Mouse (Mus musculus): ENCODE measurements around the gene Gnai3. TPM values are rescaled to one million over a fixed set of nuclear protein-coding genes. Genes with fewer than 3 reads are reported as not detected.

Gnai3 gene
- total and polyA plus RNA-seq, 3 experiments = 54.1 to 145 (median 78.7) TPM

DNA sequence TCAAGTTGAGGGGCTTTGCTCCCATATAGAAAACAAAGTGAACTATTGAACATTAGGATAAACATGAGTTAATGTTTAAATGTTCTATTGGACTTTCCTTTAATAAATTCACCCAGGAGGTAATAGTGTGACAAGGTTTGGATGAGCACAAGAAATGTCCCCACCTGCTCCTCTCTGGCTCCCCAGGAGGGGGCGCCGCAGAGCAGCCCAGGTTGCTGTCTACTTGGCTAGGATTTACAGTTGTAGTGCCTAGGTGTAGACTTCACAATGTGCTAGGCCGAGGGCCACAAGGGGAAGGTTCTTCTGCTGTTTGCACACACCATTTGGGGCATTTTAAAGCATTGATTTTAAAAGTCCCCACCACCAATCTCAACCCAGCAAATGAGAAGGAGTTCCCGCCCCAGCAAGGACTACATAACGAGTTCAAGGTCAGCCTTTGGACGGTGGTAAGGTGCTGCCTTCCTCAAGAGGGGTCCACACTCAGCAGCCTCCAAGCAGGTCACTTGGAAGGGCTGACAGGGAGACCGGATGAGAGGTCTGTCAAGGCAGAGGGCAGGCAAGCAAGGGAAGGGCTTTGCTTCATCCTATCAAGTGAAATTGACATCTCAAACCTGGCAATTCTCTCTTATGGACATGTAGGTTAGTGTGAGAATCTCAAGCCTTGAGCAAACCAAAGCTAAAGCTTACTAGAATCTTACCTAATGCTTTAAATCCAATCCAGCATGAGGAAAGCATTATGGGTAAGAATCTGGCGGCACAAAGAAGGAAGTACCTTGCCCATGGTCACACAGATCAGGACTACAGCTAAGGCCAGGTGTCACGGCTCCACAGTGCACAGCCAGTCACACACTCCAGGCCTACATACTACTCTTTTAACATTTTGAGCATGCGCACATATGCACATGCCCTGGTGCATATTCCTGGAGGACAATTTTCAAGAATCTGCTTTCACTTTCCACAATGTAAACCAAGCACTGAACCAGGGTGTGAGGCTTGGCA lies 75.4 kb downstream of the Gnai3 start:
- H3K79me2 ChIP-seq (replicated peaks; ENCODE audit: control insufficient read depth, extremely low read depth, insufficient read depth, poor library complexity, severe bottlenecking) = no peaks in the 10 kb centered on the region
- H3K4me3 ChIP-seq (replicated peaks in 1 of 3; ENCODE audit: low read depth in 2 of 3, low read length in 2 of 3, poor library complexity in 1 of 3) = no peak overlapping the region
- dilution Hi-C loops (cut with MboI; ENCODE audit: extremely low pct_ligation_motif_present, extremely low pct_unique_long_range_greater_than_20kb, low sequenced_read_pairs) (no loop called here), in situ Hi-C loops (cut with MboI; ENCODE audit: low pct_ligation_motif_present, low pct_unique_long_range_greater_than_20kb, low sequenced_read_pairs) (no loop called here)
- H3K27me3 ChIP-seq (replicated peaks) = no peaks in the 10 kb centered on the region
- no peak overlapping the region for H3K4me2 ChIP-seq (ENCODE audit: insufficient read depth, low read depth, poor library complexity, severe bottlenecking)
- TF ChIP-seq CTCF (conservative IDR thresholded peaks at IDR 0.05 in 1 of 2, IDR thresholded peaks at IDR 0.05 in 1 of 2; ENCODE audit: low read depth in 2 of 2, low read length in 2 of 2) = peak; percentile 92 to 95
- no peak for TF ChIP-seq GABPA (IDR thresholded peaks at IDR 0.05; ENCODE audit: insufficient replicate concordance, low read depth, low read length)
- no peak for TF ChIP-seq TBP (conservative IDR thresholded peaks at IDR 0.05; ENCODE audit: low read depth, low read length)
- TF ChIP-seq USF2 (conservative IDR thresholded peaks at IDR 0.05; ENCODE audit: low read depth, low read length) = no peak
- TF ChIP-seq MXI1 (IDR thresholded peaks at IDR 0.05; ENCODE audit: low read depth, low read length) = no peak
- no peak for TF ChIP-seq POLR2A (IDR thresholded peaks at IDR 0.05; ENCODE audit: low read depth, low read length)
- TF ChIP-seq ELF1 (IDR thresholded peaks at IDR 0.05; ENCODE audit: low read depth, low read length) = 0 out of 2 replicates have a peak, but pooled peaks have one; percentile 4
- no peak for TF ChIP-seq MAX (IDR thresholded peaks at IDR 0.05; ENCODE audit: low read length)
- no peak for TF ChIP-seq ETS1 (conservative IDR thresholded peaks at IDR 0.05; ENCODE audit: low read depth, low read length)
- TF ChIP-seq ZKSCAN1 (IDR thresholded peaks at IDR 0.05; ENCODE audit: borderline replicate concordance, low read depth, low read length) = no peak
- TF ChIP-seq HCFC1 (IDR thresholded peaks at IDR 0.05; ENCODE audit: low read depth, low read length) = no peak
- TF ChIP-seq SMC3 (IDR thresholded peaks at IDR 0.05; ENCODE audit: low read depth, low read length) = peak; percentile 96
- TF ChIP-seq MAZ (IDR thresholded peaks at IDR 0.05; ENCODE audit: low read depth, low read length) = no peak
- no peak for TF ChIP-seq PAX5 (IDR thresholded peaks at IDR 0.05; ENCODE audit: low read length)
- TF ChIP-seq USF1 (IDR thresholded peaks at IDR 0.05; ENCODE audit: low read depth, low read length) = no peak
- TF ChIP-seq TCF12 (IDR thresholded peaks at IDR 0.05; ENCODE audit: low read depth, low read length) = 0 out of 2 replicates have a peak, but pooled peaks have one; percentile 23
- TF ChIP-seq SIN3A (IDR thresholded peaks at IDR 0.05; ENCODE audit: low read length) = no peak
- no peak for TF ChIP-seq JUND (conservative IDR thresholded peaks at IDR 0.05; ENCODE audit: low read depth, low read length)
- no peak for TF ChIP-seq EP300 (IDR thresholded peaks at IDR 0.05; ENCODE audit: low read length)
- no peak for TF ChIP-seq POLR2AphosphoS2 (IDR thresholded peaks at IDR 0.05; ENCODE audit: low read depth, low read length)
- TF ChIP-seq BHLHE40 (IDR thresholded peaks at IDR 0.05; ENCODE audit: low read depth, low read length) = no peak
- no peak for TF ChIP-seq KAT2A (IDR thresholded peaks at IDR 0.05; ENCODE audit: insufficient replicate concordance, low read length)
- no peak for TF ChIP-seq ZNF384 (IDR thresholded peaks at IDR 0.05; ENCODE audit: low read depth, low read length)
- no peak for TF ChIP-seq JUN (IDR thresholded peaks at IDR 0.05; ENCODE audit: insufficient read depth, low read depth, low read length)
- TF ChIP-seq CHD2 (IDR thresholded peaks at IDR 0.05; ENCODE audit: low read length) = no peak
- no peak for TF ChIP-seq E2F4 (IDR thresholded peaks at IDR 0.05; ENCODE audit: insufficient replicate concordance, low read depth, low read length)
- TF ChIP-seq UBTF (IDR thresholded peaks at IDR 0.05; ENCODE audit: low read depth, low read length) = no peak
- no peak for TF ChIP-seq ZMIZ1 (IDR thresholded peaks at IDR 0.05; ENCODE audit: low read depth, low read length)
- 0 out of 2 replicates have a peak, but pooled peaks have one; percentile 5 for TF ChIP-seq ZC3H11A (IDR thresholded peaks at IDR 0.05; ENCODE audit: low read depth, low read length)
- peak; percentile 69 for TF ChIP-seq RAD21 (IDR thresholded peaks at IDR 0.05; ENCODE audit: low read depth, low read length)
- no peaks in the 10 kb centered on the region for H3K9me3 ChIP-seq (replicated peaks; ENCODE audit: low read length)
- peak; percentile 70 for DNase-seq (ENCODE audit: extremely low read depth)
- peaks cover 23 to 44% of the 10 kb centered on the region in 2 experiments for H3K36me3 ChIP-seq (replicated peaks in 1 of 2; ENCODE audit: control insufficient read depth in 1 of 2, insufficient read depth in 1 of 2, low read length in 1 of 2)
- H3K9ac ChIP-seq (ENCODE audit: insufficient read depth, low read depth) = no peak overlapping the region
- peaks cover 2 to 9% of the 10 kb centered on the region in 2 experiments for H3K4me1 ChIP-seq (ENCODE audit: control insufficient read depth in 1 of 2, insufficient read depth in 2 of 2)
- no peak overlapping the region for H3K27ac ChIP-seq (ENCODE audit: insufficient read depth, low read depth)
